Mouse (Mus musculus) Patski (cell line): ENCODE measurements around the gene Ccdc43. TPM values are rescaled to one million over a fixed set of nuclear protein-coding genes. Genes with fewer than 3 reads are reported as not detected.

Experiments
- ATAC-seq: fragments of 100-300 bp; one replicate; pipeline ENCODE4 v1.8.0; 2021
- CTCF ChIA-PET: fragments of 350-600 bp; sonication (Branson Sonifier 250); formaldehyde crosslinking; loops from one replicate; lab custom pipeline; 2022; ENCODE audit warnings: inconsistent platforms; lab: Charles Lee
- POLR2A ChIA-PET: fragments of 350-600 bp; sonication (Branson Sonifier 250); formaldehyde crosslinking; loops from one replicate; lab custom pipeline; 2022; ENCODE audit warnings: antibody characterized with exemption, inconsistent platforms; lab: Charles Lee
- DNase-seq: peaks from one replicate; pipeline ENCODE4 v3.0.0-alpha.2; 2011; ENCODE audit warnings: low read depth, low spot score
- H3K27me3 ChIP-seq: fragments of 371-371 bp; one replicate; pipeline ENCODE4 v1.5.1; 2021
- CTCF ChIP-seq: fragments of 100-300 bp; IDR thresholded peaks from one replicate; pipeline ENCODE4 v1.5.1; 2021
- in situ Hi-C: fragments of 300-500 bp; cut with MboI; formaldehyde crosslinking; loops from 3 replicates; pipeline ENCODE4 v1.11.1; 2018; ENCODE audit warnings: low pct_unique_long_range_greater_than_20kb, mixed read lengths
- polyA plus RNA-seq: library from polyadenylated mRNA; unstranded; gene quantifications from one replicate; pipeline ENCODE4 v1.2.3, GENCODE M21; 2021

Ccdc43 gene
- 41.4 TPM for polyA plus RNA-seq

DNA sequence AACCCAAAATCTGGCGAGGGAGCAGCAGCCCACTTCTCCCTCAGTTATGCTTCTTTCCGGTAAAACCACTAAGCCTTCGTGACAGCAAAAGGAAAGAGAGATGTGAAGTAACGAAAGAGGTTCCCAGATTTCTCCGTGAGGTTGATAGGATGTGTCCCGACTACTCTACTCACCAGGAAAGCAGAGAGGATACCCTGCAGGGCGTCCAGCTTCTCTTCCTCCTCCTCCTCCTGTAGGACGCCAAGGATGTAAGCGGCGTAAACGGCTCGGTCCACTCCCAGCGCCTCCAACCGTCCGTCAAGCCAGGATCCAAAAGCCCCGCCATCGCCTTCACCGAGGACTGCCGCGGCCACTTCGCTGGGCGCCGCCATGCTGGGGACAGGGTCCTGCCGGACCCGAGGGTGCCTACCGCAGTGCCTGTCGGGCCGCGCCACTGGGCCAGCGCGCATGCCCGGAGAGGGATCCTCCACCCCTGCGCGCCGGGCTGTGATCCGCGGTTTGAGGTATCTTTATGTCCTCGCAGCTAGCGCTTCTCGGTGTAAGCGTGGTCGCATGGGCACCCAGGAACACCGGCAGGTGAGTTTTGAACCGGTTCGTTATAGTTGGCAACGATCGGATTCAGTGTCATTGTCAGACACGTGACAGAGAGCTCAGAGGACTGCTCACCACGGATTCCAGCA lies at the start of gene Ccdc43:
Gene Ccdc43, minus strand, starts transcription at position 445 of the 680 bp plus-strand sequence.
- H3K27me3 ChIP-seq, result no peaks in the 10 kb centered on the region
- TF ChIP-seq CTCF, result no peak
- POLR2A ChIA-PET, result interaction anchor here (0.5 kb wide), 1 partner anchor 134 kb away, joined by 8 read pairs; no protein-coding TSS in a partner anchor
- CTCF ChIA-PET, result no interaction called here
- in situ Hi-C loops, result no loop called here
- DNase-seq, result peak; percentile 37
- ATAC-seq, result peak; percentile 75

DNA sequence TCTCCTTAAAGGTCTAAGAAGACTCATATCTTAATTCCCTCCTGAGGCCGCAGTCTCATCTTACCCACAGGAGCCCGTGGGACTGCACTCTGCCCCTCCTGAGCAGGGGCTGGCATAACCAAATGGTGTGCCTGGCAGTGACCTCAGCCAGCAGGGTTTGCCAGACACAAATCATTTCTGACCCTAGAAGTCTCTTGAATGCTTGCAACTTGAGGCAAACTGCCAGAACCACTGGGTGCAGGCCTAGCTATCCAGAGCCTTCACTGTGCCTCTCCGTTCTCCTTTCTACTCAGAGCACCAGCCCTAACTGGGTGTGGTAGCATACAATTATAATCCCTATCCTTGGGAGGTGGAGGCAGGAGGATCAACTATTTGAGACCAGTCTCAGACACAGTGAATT lies 47.2 kb upstream of the Ccdc43 start:
- TF ChIP-seq CTCF, result no peak
- H3K27me3 ChIP-seq, result no peaks in the 10 kb centered on the region
- ChIA-PET POLR2A (no interaction called here), CTCF (no interaction called here)
- ATAC-seq (no peak), DNase-seq (no peak)
- in situ Hi-C loops, result no loop called here

DNA sequence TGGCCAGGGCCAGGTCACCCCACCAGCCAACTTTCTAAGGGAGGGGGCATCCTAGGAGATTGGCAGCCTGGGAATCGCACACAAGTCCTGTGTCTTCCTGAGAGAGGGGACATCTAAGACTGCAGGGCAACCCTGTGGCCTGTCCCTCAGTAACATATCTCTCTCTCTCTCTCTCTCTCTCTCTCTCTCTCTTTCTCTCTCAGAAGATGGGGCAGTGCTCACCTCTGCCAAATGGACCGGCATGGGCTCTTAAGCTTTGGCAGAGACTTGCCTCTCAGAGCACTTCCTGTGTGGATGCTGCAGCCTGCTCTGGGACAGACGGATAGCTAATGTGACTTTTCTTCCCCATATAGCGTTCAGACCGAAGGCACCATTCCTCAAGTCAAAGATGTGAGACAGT lies 45.3 kb upstream of the Ccdc43 start:
- no peak for TF ChIP-seq CTCF
- no peak for ATAC-seq
- POLR2A ChIA-PET, result interaction anchor here (0.6 to 1.1 kb wide), 4 partner anchors 9 to 288 kb away, joined by 3 read pairs; no protein-coding TSS in a partner anchor
- CTCF ChIA-PET, result interaction anchor here (1.0 to 1.1 kb wide), 2 partner anchors 14 to 31 kb away, joined by 3 read pairs; no protein-coding TSS in a partner anchor
- no peak for DNase-seq
- no peaks in the 10 kb centered on the region for H3K27me3 ChIP-seq
- in situ Hi-C loops, result no loop called here

DNA sequence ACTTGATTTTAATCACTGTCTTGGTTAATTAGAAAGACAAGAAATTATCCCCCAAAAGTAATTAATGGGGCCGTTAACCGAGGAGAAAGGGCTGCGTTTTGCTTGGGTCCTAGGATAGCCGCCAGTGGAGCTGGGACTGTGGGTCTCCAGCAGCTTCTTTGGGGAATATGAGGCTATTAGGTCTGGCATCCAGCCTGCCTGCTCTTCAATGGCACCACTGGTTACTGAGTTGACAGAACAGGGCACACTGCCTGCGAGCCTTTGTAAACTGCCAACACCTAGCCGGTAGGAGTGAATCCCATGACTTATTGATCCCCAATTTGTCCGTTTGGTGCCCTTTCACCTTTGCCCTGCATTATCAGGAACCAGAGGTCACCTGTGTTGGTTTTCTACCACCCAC lies 44.5 kb upstream of the Ccdc43 start:
- H3K27me3 ChIP-seq, result peaks cover 1% of the 10 kb centered on the region
- ChIA-PET POLR2A (no interaction called here), CTCF (no interaction called here)
- no peak for TF ChIP-seq CTCF
- DNase-seq (no peak), ATAC-seq (no peak)
- in situ Hi-C loops, result no loop called here

DNA sequence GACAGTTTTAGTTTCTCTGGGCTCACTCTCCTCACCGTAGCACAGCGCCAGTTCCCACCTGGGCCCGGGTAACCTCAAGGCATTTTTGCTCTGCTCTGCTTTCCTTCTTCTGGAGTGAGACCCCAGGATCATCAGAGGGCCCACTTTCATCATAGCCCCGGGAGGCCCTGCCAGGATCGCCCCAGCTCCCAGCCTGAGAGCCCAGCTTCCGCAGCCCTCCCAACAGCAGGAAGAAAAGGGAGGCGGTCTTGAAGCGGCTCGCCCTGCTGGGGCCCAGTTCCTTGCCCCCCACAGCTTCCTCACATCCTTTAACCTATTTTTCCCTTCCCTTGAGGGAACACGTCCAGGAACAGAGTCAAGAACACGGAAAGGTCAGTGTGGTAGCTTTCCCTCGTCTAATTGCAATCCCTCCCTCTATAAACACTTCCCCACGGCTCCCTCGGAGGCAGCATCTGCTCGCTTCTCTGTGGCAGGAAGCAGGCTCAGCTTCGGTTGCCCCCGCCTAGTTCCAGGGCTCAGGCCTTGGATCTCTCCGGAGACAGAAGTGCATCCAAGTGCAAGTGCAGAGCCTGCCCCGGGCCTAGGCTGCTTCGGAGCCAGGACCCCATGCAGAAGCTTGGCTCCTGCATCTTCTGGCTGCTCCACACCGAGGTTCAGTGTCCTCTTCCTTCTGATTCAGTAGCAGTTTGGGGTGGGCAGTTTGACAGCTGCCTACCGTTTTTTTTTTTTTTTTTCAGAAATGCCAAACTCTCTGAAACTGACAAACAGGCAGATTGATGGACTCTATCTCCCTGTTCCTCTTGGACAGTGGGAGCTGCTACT lies 43.8 kb upstream of the Ccdc43 start:
- ChIA-PET CTCF (interaction anchor here (1.5 kb wide), 1 partner anchor 13 kb away, joined by 3 read pairs; no protein-coding TSS in a partner anchor), POLR2A (no interaction called here)
- TF ChIP-seq CTCF, result no peak
- in situ Hi-C loops, result no loop called here
- DNase-seq, result no peak
- H3K27me3 ChIP-seq, result peaks cover 3% of the 10 kb centered on the region
- no peak for ATAC-seq

DNA sequence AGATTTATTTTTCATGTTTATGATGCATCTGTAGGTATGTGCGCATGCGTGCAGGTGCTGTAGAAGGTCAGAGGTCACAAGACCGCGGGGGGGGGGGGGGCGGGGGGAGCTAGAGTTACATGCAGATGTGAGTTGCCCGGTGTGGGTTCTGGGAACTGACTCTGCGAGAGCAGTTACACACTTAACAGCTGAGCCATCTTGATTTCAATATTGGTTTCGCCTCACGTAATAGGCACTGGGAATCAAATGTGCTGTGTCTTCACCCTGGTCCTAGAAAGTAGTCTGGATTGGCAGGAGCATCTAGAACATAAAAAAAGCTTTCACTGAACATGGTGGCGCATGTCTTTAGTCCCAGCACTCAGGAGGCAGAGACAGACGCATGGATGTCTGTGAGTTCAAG lies 43.1 kb upstream of the Ccdc43 start:
- CTCF ChIA-PET, result interaction anchor here (1.5 to 2.7 kb wide), 2 partner anchors 12 to 22 kb away, joined by 3 to 7 read pairs; no protein-coding TSS in a partner anchor
- peaks cover 3% of the 10 kb centered on the region for H3K27me3 ChIP-seq
- POLR2A ChIA-PET, result no interaction called here
- DNase-seq (no peak), ATAC-seq (no peak)
- no peak for TF ChIP-seq CTCF
- in situ Hi-C loops, result no loop called here

DNA sequence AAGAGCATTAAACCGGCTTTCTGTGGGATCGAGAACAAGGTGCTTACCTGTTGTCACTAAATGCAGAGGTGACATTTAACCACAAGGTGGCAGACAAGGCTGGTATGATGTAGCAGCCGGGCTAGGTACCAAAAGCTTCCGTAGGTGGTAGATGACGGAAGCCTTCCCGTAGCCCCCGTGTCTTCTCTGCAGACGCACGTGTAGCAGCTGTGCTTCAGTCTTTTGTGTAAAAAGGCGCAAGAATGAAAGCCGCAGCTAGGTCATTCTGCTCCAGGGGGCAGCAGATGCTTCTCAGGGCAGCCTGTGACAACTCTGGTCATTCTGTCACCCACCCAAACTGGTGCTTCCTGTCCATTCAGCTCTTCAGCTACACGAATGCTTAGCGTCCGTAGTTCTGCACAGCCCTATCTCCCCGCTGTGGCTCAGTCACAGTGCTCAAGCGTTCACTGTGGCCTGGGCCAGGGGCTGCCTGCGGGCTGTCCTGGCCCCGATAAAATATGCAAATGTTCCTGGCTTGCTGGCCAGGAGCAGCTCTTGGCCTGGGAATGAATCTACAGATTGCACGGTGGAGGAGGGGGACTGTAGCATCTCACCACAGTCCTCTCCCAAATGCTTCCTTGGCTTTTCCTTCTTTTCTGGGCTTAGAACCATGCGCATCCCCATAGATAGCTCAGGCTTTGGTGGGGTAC lies 41.8 kb upstream of the Ccdc43 start:
- in situ Hi-C loops, result no loop called here
- no peak for ATAC-seq
- peak; percentile 83 for TF ChIP-seq CTCF
- peaks cover 6% of the 10 kb centered on the region for H3K27me3 ChIP-seq
- no peak for DNase-seq
- POLR2A ChIA-PET, result interaction anchor here (0.6 to 1.4 kb wide), 5 partner anchors 10 to 148 kb away, joined by 3 to 5 read pairs (median 3); no protein-coding TSS in a partner anchor
- CTCF ChIA-PET, result interaction anchor here (0.7 to 2.7 kb wide), 10 partner anchors 9 to 86 kb away, joined by 3 to 7 read pairs (median 4); no protein-coding TSS in a partner anchor

DNA sequence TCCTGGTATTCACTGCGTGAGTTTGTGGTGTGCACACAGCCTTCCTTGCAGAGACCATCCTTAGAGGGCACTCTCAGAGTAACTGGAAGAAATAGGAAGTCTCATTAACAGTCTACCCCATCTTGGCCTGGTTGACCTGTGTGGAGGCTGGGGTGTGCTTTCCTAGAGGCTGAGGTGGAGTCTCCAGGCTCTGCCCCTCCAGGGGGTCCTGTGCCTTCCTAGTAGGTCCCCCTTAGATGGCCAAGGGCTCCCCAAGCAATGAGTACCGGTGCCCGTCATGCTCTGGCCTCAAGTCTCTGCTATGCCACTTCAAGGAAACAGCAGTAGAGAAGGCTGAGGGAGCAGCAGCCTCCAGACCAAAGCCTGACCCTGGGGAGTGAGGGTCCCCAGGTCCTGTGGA lies 40.5 kb upstream of the Ccdc43 start:
- ATAC-seq (no peak), DNase-seq (no peak)
- in situ Hi-C loops, result no loop called here
- peaks cover 6% of the 10 kb centered on the region for H3K27me3 ChIP-seq
- ChIA-PET CTCF (interaction anchor here (0.7 to 2.7 kb wide), 2 partner anchors 24 to 38 kb away, joined by 3 to 7 read pairs; no protein-coding TSS in a partner anchor), POLR2A (no interaction called here)
- TF ChIP-seq CTCF, result no peak

DNA sequence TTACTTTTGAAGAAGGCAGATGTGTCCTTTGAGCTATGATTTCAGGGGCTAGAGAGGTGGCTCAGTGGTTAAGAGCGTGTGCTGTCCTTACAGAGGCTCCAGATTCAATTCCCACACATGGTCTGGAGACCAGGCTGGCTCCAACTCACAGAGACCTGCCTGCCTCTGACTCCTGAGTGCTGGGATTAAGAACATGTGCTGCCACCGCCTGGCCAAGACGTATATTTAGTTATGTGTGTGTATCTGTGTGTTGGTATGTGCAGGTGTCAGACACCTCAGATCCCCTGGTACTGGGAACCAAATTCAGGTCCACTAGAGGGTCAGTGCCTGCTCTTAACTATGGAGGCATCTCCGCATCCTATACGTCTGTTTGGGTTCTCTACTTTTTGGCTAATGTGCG lies 37.4 kb upstream of the Ccdc43 start:
- peaks cover 6% of the 10 kb centered on the region for H3K27me3 ChIP-seq
- DNase-seq, result no peak
- TF ChIP-seq CTCF, result peak; percentile 24
- in situ Hi-C loops, result no loop called here
- ATAC-seq, result no peak
- CTCF ChIA-PET, result no interaction called here
- POLR2A ChIA-PET, result no interaction called here

DNA sequence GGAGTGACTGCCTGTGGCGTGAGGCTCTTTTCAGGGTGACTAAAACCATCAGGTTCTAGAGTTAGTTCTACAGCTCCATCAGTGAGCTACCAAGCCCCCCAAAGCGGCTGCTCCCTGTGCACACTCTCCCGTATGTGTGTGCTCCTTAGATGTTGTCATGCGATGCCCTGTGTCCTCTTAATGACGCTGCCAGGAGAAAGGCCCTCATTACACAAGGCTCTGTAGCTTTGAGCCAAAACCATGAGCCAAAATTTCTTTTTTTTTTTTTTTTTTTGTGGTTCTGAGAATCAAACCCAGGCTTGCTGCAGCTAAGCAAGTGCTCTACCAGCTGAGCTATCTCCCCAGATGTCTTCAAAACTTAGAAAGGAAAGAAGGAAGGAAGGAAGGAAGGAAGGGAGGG lies 35.6 kb upstream of the Ccdc43 start:
- peaks cover 6% of the 10 kb centered on the region for H3K27me3 ChIP-seq
- no peak for TF ChIP-seq CTCF
- ChIA-PET POLR2A (no interaction called here), CTCF (no interaction called here)
- DNase-seq (no peak), ATAC-seq (no peak)
- in situ Hi-C loops, result no loop called here
